Mouse (Mus musculus) midbrain, embryonic 16.5 days (tissue): ENCODE measurements around the gene Tec. TPM values are rescaled to one million over a fixed set of nuclear protein-coding genes. Genes with fewer than 3 reads are reported as not detected.

ENCODE experiments used
- ATAC-seq: fragments of 200-750 bp; cut with Nextera tagmentation; 2 replicates; pipeline ENCODE4 v1.8.0; 2017; ENCODE audit warnings: moderate TSS enrichment
- H3K27ac ChIP-seq: fragments of 300-500 bp; sonication (generic); 2 replicates; pipeline ENCODE4 v1.5.1; 2014; ENCODE audit warnings: mild to moderate bottlenecking, low read length, mixed read lengths
- H3K27me3 ChIP-seq: fragments of 300-500 bp; sonication (generic); 2 replicates; pipeline ENCODE4 v1.6.1; 2014; ENCODE audit warnings: low read depth, low read length, mixed read lengths; ENCODE audit not compliant: control insufficient read depth, insufficient read depth
- H3K36me3 ChIP-seq: fragments of 300-500 bp; sonication (generic); 2 replicates; pipeline ENCODE4 v1.6.1; 2014; ENCODE audit warnings: mild to moderate bottlenecking, low read length, moderate library complexity, mixed read lengths; ENCODE audit not compliant: control insufficient read depth, insufficient read depth
- H3K4me1 ChIP-seq: fragments of 300-500 bp; sonication (generic); 2 replicates; pipeline ENCODE4 v1.6.1; 2014; ENCODE audit warnings: mild to moderate bottlenecking, low read length, mixed read lengths; ENCODE audit not compliant: control insufficient read depth, insufficient read depth
- H3K4me2 ChIP-seq: fragments of 300-500 bp; sonication (generic); 2 replicates; pipeline ENCODE4 v1.6.1; 2014; ENCODE audit warnings: mild to moderate bottlenecking, low read length, mixed read lengths
- H3K4me3 ChIP-seq: fragments of 300-500 bp; sonication (generic); 2 replicates; pipeline ENCODE4 v1.5.1; 2014; ENCODE audit warnings: low read depth, mild to moderate bottlenecking, low read length, moderate library complexity, mixed read lengths
- H3K9ac ChIP-seq: fragments of 300-500 bp; sonication (generic); 2 replicates; pipeline ENCODE4 v1.6.1; 2014; ENCODE audit warnings: low read depth, low read length, mixed read lengths
- H3K9me3 ChIP-seq: fragments of 300-500 bp; sonication (generic); replicated peaks from 2 replicates; pipeline ENCODE4 v1.6.1; 2014; ENCODE audit warnings: mild to moderate bottlenecking, low read length, mixed read lengths; ENCODE audit not compliant: control insufficient read depth, poor library complexity, severe bottlenecking
- WGBS: fragments of 180-500 bp; shearing (Covaris S2); extraction: QIAGEN DNeasy Blood & Tissue Kit; methylation state at CpG from one replicate; pipeline ENCODE4 v1.1.7; 2014; 5-methylcytosine and 5-hydroxymethylcytosine counted together
- polyA plus RNA-seq: library from polyadenylated mRNA; unstranded; fragments of >200 nt; fragmentation: Nextera tagmentation; extraction: Ambion mirVana; gene quantifications from 2 replicates; pipeline ENCODE4 v1.2.1, GENCODE M21; 2015

Gene Tec
- polyA plus RNA-seq, 1 experiment from 2014 or later = 5.4 TPM

GRCm38 (mm10) chr5:72755035-72755434 lies 113.2 kb downstream of the Tec start:
- ATAC-seq = no peak
- Histone ChIP-seq H3K9me3 (no peaks in the 10 kb centered on the region), H3K27me3 (no peaks in the 10 kb centered on the region), H3K9ac (no peak overlapping the region), H3K4me3 (no peak overlapping the region), H3K36me3 (no peaks in the 10 kb centered on the region), H3K4me2 (no peak overlapping the region), H3K27ac (no peak overlapping the region), H3K4me1 (no peaks in the 10 kb centered on the region)
- WGBS = 76% methylated on average over 2 of the region's 2 CpGs

- H3K4me2 ChIP-seq = no peak within 1 kb of the TSS
- WGBS = 89% methylated on average over 5 of the region's 5 CpGs
- H3K9ac ChIP-seq = no peak within 1 kb of the TSS
- no peak for ATAC-seq
- H3K27me3 ChIP-seq = no peaks in the 10 kb centered on the region
- no peaks in the 10 kb centered on the region for H3K9me3 ChIP-seq
- no peaks in the 10 kb centered on the region for H3K4me1 ChIP-seq
- no peak within 1 kb of the TSS for H3K27ac ChIP-seq
- no peaks in the 10 kb centered on the region for H3K36me3 ChIP-seq
- H3K4me3 ChIP-seq = no peak within 1 kb of the TSS
Measured at GRCm38 (mm10) chr5:72752585-72752984, 115.7 kb downstream of the Tec start, which contains the start of gene Txk. Gene Txk (minus strand): TSS chr5:72752777.

GRCm38 (mm10) chr5:72751056-72751758 lies 117.1 kb downstream of the Tec start:
- no peaks in the 10 kb centered on the region for H3K4me1 ChIP-seq
- ATAC-seq = peak; percentile 82
- H3K9me3 ChIP-seq = no peaks in the 10 kb centered on the region
- H3K27me3 ChIP-seq = no peaks in the 10 kb centered on the region
- H3K4me3 ChIP-seq = no peak overlapping the region
- H3K9ac ChIP-seq = no peak overlapping the region
- 70% methylated on average over 7 of the region's 7 CpGs for WGBS
- H3K27ac ChIP-seq = no peak overlapping the region
- H3K36me3 ChIP-seq = no peaks in the 10 kb centered on the region
- no peak overlapping the region for H3K4me2 ChIP-seq

GRCm38 (mm10) chr5:72750226-72750625 lies 118.1 kb downstream of the Tec start:
- 87% methylated on average over 5 of the region's 5 CpGs for WGBS
- Histone ChIP-seq H3K4me3 (no peak overlapping the region), H3K36me3 (no peaks in the 10 kb centered on the region), H3K4me2 (no peak overlapping the region), H3K27ac (no peak overlapping the region), H3K27me3 (no peaks in the 10 kb centered on the region), H3K9me3 (no peaks in the 10 kb centered on the region), H3K4me1 (no peaks in the 10 kb centered on the region), H3K9ac (no peak overlapping the region)
- ATAC-seq = no peak

- ATAC-seq = no peak
- no peak overlapping the region for H3K9ac ChIP-seq
- no peaks in the 10 kb centered on the region for H3K27me3 ChIP-seq
- H3K9me3 ChIP-seq = no peaks in the 10 kb centered on the region
- WGBS = 81% methylated on average over 7 of the region's 7 CpGs
- H3K4me1 ChIP-seq = no peaks in the 10 kb centered on the region
- no peak overlapping the region for H3K4me2 ChIP-seq
- no peaks in the 10 kb centered on the region for H3K36me3 ChIP-seq
- H3K4me3 ChIP-seq = no peak overlapping the region
- H3K27ac ChIP-seq = no peak overlapping the region
Measured at GRCm38 (mm10) chr5:72748659-72749265, 119.5 kb downstream of the Tec start.

- no peaks in the 10 kb centered on the region for H3K9me3 ChIP-seq
- no peak overlapping the region for H3K4me2 ChIP-seq
- no peaks in the 10 kb centered on the region for H3K36me3 ChIP-seq
- no peaks in the 10 kb centered on the region for H3K27me3 ChIP-seq
- H3K27ac ChIP-seq = no peak overlapping the region
- ATAC-seq = no peak
- H3K9ac ChIP-seq = no peak overlapping the region
- H3K4me3 ChIP-seq = no peak overlapping the region
- no peaks in the 10 kb centered on the region for H3K4me1 ChIP-seq
- WGBS = 70% methylated on average over 4 of the region's 4 CpGs
Measured at GRCm38 (mm10) chr5:72747384-72747783, 120.9 kb downstream of the Tec start.

- H3K9me3 ChIP-seq = no peaks in the 10 kb centered on the region
- H3K4me1 ChIP-seq = no peaks in the 10 kb centered on the region
- H3K27ac ChIP-seq = no peak overlapping the region
- H3K36me3 ChIP-seq = no peaks in the 10 kb centered on the region
- no peak overlapping the region for H3K9ac ChIP-seq
- H3K4me2 ChIP-seq = no peak overlapping the region
- ATAC-seq = no peak
- H3K4me3 ChIP-seq = no peak overlapping the region
- H3K27me3 ChIP-seq = no peaks in the 10 kb centered on the region
- WGBS = 69% methylated on average over 4 of the region's 4 CpGs
Measured at GRCm38 (mm10) chr5:72746461-72746860, 121.8 kb downstream of the Tec start.

GRCm38 (mm10) chr5:72743103-72743502 lies 125.2 kb downstream of the Tec start:
- H3K4me2 ChIP-seq = no peak overlapping the region
- no peak overlapping the region for H3K9ac ChIP-seq
- no peaks in the 10 kb centered on the region for H3K27me3 ChIP-seq
- no peak overlapping the region for H3K4me3 ChIP-seq
- H3K9me3 ChIP-seq = no peaks in the 10 kb centered on the region
- no peaks in the 10 kb centered on the region for H3K4me1 ChIP-seq
- H3K27ac ChIP-seq = no peak overlapping the region
- 95% methylated on average over 6 of the region's 6 CpGs for WGBS
- ATAC-seq = no peak
- H3K36me3 ChIP-seq = no peaks in the 10 kb centered on the region

- H3K4me3 ChIP-seq = no peak overlapping the region
- no peaks in the 10 kb centered on the region for H3K27me3 ChIP-seq
- no peak overlapping the region for H3K27ac ChIP-seq
- ATAC-seq = no peak
- H3K9me3 ChIP-seq = no peaks in the 10 kb centered on the region
- H3K4me1 ChIP-seq = no peaks in the 10 kb centered on the region
- 73% methylated on average over 7 of the region's 7 CpGs for WGBS
- no peak overlapping the region for H3K4me2 ChIP-seq
- H3K9ac ChIP-seq = no peak overlapping the region
- H3K36me3 ChIP-seq = no peaks in the 10 kb centered on the region
Measured at GRCm38 (mm10) chr5:72736868-72737267, 131.4 kb downstream of the Tec start.
